Mouse (Mus musculus) heart, postnatal 0 days (tissue): ENCODE results near the gene Krt14.

Source experiments
- CTCF ChIP-seq: IDR thresholded peaks from 2 replicates; pipeline ENCODE4 v1.5.1; 2016; ENCODE audit warnings: antibody characterized with exemption, control low read depth, low read depth
- EP300 ChIP-seq: IDR thresholded peaks from 2 replicates; pipeline ENCODE4 v1.6.1; 2016; ENCODE audit warnings: antibody characterized with exemption, low read depth

DNA sequence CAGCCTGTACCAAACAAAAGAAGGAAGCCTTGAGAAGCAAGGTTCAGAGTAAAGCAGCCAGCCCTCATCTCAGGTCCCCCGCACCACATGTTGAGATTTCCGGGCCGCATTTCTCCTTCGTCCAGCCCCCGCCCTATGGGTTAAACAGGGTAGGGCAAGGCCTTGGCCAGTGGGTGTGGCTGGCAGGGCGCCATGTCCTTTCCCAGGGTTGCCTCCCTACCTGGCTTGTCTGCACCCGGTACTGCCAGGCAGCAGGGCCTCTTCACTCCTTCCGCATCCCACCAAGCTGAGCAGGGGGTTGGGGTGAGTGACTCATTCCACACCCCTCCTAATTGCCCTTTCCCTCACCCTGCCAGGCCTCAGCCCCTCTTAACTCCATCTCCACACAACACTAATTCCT lies 39.3 kb downstream of the Krt14 start:
- TF ChIP-seq CTCF (no peak), EP300 (peak; percentile 53; the same call in 1 of the 2 replicates)
